In genomic region chr11:120643601-120643987, GRCm38 (mm10) we compare ENCODE assay signal across 8 mouse cellular contexts. TPM values are rescaled to one million over a fixed set of nuclear protein-coding genes. Genes with fewer than 3 reads are reported as not detected.
DNase-seq lines count a peak whose midpoint lies in the region; ATAC-seq and TF ChIP-seq lines count a peak whose summit lies in the region.

Gene Pycr1 (minus strand): TSS chr11:120643769.

- no peaks in the 10 kb centered on the region for H3K9me3 ChIP-seq in forebrain, embryonic 15.5 days
- no peaks in the 10 kb centered on the region for H3K9me3 ChIP-seq in lung, embryonic 14.5 days (ENCODE audit: low read depth, low read length)

- no peaks in the 10 kb centered on the region for H3K36me3 ChIP-seq in forebrain, embryonic 15.5 days
- H3K36me3 ChIP-seq in lung, embryonic 14.5 days (ENCODE audit: insufficient read depth) = no peaks in the 10 kb centered on the region
- H3K36me3 ChIP-seq in thymus, adult 2 months (ENCODE audit: control insufficient read depth, insufficient read depth, low read length) = no peaks in the 10 kb centered on the region

- peak within 1 kb of the TSS; percentile 89 for H3K4me2 ChIP-seq in forebrain, embryonic 15.5 days (replicated peaks)
- H3K4me2 ChIP-seq in lung, embryonic 14.5 days = peak within 1 kb of the TSS; percentile 84

- H3K4me3 ChIP-seq in forebrain, embryonic 15.5 days = peak within 1 kb of the TSS; percentile 51
- H3K4me3 ChIP-seq in layer of hippocampus, adult 2 months = peak within 1 kb of the TSS; percentile 55
- peak within 1 kb of the TSS; percentile 48 for H3K4me3 ChIP-seq in lung, embryonic 14.5 days (ENCODE audit: low read depth, low read length)
- peak within 1 kb of the TSS; percentile 55 for H3K4me3 ChIP-seq in olfactory bulb, adult 2 months (ENCODE audit: insufficient read depth, low read depth, low read length)
- peak within 1 kb of the TSS; percentile 32 for H3K4me3 ChIP-seq in thymus, adult 2 months (ENCODE audit: control insufficient read depth, insufficient read depth, low read length)

- H3K9ac ChIP-seq in forebrain, embryonic 15.5 days (replicated peaks) = peak within 1 kb of the TSS; percentile 65
- H3K9ac ChIP-seq in lung, embryonic 14.5 days = peak within 1 kb of the TSS; percentile 75

- no peak for TF ChIP-seq POLR2A in olfactory bulb, adult 2 months (IDR thresholded peaks at IDR 0.05; ENCODE audit: insufficient read depth, low read depth, low read length)
- TF ChIP-seq POLR2A in thymus, adult 2 months (IDR thresholded peaks at IDR 0.05; ENCODE audit: control insufficient read depth, extremely low read depth, insufficient read depth, low read length, poor library complexity) = no peak

- peak; percentile 97 for DNase-seq in ES-CJ7 (ENCODE audit: low read depth, low spot score)
- peak; percentile 87 for DNase-seq in cerebellum, adult 11 months
- peak; percentile 90 to 92 for DNase-seq in heart, postnatal 36 days
- DNase-seq in layer of hippocampus, adult 2 months (ENCODE audit: low spot score in 2 of 2) = peak; percentile 92 to 94
- DNase-seq in lung, embryonic 14.5 days = peak; percentile 97
- DNase-seq in thymus, adult 2 months = peak; percentile 97

- peaks cover 20% of the 10 kb centered on the region for H3K4me1 ChIP-seq in forebrain, embryonic 15.5 days
- H3K4me1 ChIP-seq in lung, embryonic 14.5 days (ENCODE audit: insufficient read depth) = peaks cover 11% of the 10 kb centered on the region; the same call in 1 of the 2 replicates
- H3K4me1 ChIP-seq in olfactory bulb, adult 2 months (ENCODE audit: control insufficient read depth, insufficient read depth, low read length) = peaks cover 27% of the 10 kb centered on the region
- H3K4me1 ChIP-seq in thymus, adult 2 months (replicated peaks; ENCODE audit: control insufficient read depth, insufficient read depth, low read length) = peaks cover 30% of the 10 kb centered on the region

- no peak for TF ChIP-seq CTCF in layer of hippocampus, adult 2 months (conservative IDR thresholded peaks at IDR 0.05)
- no peak for TF ChIP-seq CTCF in lung, embryonic 14.5 days (IDR thresholded peaks at IDR 0.05; ENCODE audit: low read depth)
- no peak for TF ChIP-seq CTCF in olfactory bulb, adult 2 months (IDR thresholded peaks at IDR 0.05; ENCODE audit: insufficient read depth, low read depth, low read length)
- TF ChIP-seq CTCF in thymus, adult 2 months (IDR thresholded peaks at IDR 0.05; ENCODE audit: borderline replicate concordance, control insufficient read depth, extremely low read depth, insufficient read depth, low read length, poor library complexity) = 0 out of 2 replicates have a peak, but pooled peaks have one; percentile 36

- H3K27me3 ChIP-seq in forebrain, embryonic 15.5 days = 0 out of 2 replicates have a peak, but pooled peaks cover 5% of the 10 kb centered on the region
- peaks cover 16% of the 10 kb centered on the region; the same call in 1 of the 2 replicates for H3K27me3 ChIP-seq in lung, embryonic 14.5 days (ENCODE audit: insufficient read depth, low read length)
- H3K27me3 ChIP-seq in thymus, adult 2 months (ENCODE audit: control insufficient read depth, insufficient read depth, low read length) = no peaks in the 10 kb centered on the region; the same call in 1 of the 2 replicates

- peak; percentile 100 for ATAC-seq in forebrain, embryonic 15.5 days (replicated peaks)
- ATAC-seq in lung, embryonic 14.5 days (ENCODE audit: insufficient read depth) = peak; percentile 99

- under 1% methylated on average over 15 of the region's 15 CpGs for WGBS in forebrain, embryonic 15.5 days
- WGBS in lung, embryonic 14.5 days = 0% methylated on average over 15 of the region's 15 CpGs
- 0% methylated on average over 15 of the region's 15 CpGs for WGBS in olfactory bulb, adult 2 months
- under 1% methylated on average over 15 of the region's 15 CpGs for WGBS in thymus, adult 2 months

- peak within 1 kb of the TSS; percentile 47; the same call in 1 of the 2 replicates for H3K27ac ChIP-seq in forebrain, embryonic 15.5 days (replicated peaks)
- H3K27ac ChIP-seq in layer of hippocampus, adult 2 months = no peak within 1 kb of the TSS
- no peak within 1 kb of the TSS for H3K27ac ChIP-seq in lung, embryonic 14.5 days (ENCODE audit: low read depth)
- H3K27ac ChIP-seq in olfactory bulb, adult 2 months (ENCODE audit: insufficient read depth, low read depth, low read length) = no peak within 1 kb of the TSS
- H3K27ac ChIP-seq in thymus, adult 2 months (ENCODE audit: control insufficient read depth, insufficient read depth, low read length) = no peak within 1 kb of the TSS

- intact Hi-C loops in heart, postnatal 36 days (cut with DNase I) = no loop called here

RNA-seq across cellular contexts. Expression of gene Pycr1, which starts in this region (rescaled TPM):
- polyA plus RNA-seq in forebrain, embryonic 15.5 days (2015; fragmentation: Nextera tagmentation; extraction: Ambion mirVana) = 30.9 and 35.3 TPM in 2 replicates
- total RNA-seq in heart, postnatal 36 days (2021) = 1 to 10 TPM; 1.2 to 1.3 TPM
- total RNA-seq in layer of hippocampus, adult 2 months (2021) = 1 to 10 TPM; 1.3 to 1.8 TPM
- polyA plus RNA-seq in lung, embryonic 14.5 days (2014; fragmentation: Nextera tagmentation; extraction: Ambion mirVana) = 29.0 and 29.8 TPM in 2 replicates
- not detected in 2 replicates for polyA plus RNA-seq in olfactory bulb, adult 2 months (2012; ENCODE audit: insufficient read depth, insufficient read length, low replicate concordance, missing spikeins)
- 2.8 and 3.4 TPM in 2 replicates for polyA plus RNA-seq in thymus, adult 2 months (2012; rRNA removed)
